Mouse (Mus musculus): Measurements from ENCODE around the gene Mc3r. TPM values are rescaled to one million over a fixed set of nuclear protein-coding genes. Genes with fewer than 3 reads are reported as not detected.

The Mc3r gene
- total and polyA plus RNA-seq, 2 experiments from 2014 or later = not detected

- Histone ChIP-seq H3K27me3 (ENCODE audit: control insufficient read depth, insufficient read depth, low read length) (no peaks in the 10 kb centered on the region), H3K36me3 (replicated peaks; ENCODE audit: control insufficient read depth, insufficient read depth, low read length) (no peaks in the 10 kb centered on the region), H3K27ac (ENCODE audit: low read depth) (no peak overlapping the region), H3K4me2 (ENCODE audit: low read depth, low read length) (no peak overlapping the region), H3K9me3 (replicated peaks; ENCODE audit: control insufficient read depth, low read length) (no peaks in the 10 kb centered on the region), H3K4me3 (ENCODE audit: low read depth, low read length) (no peak overlapping the region), H3K4me1 (ENCODE audit: control insufficient read depth, insufficient read depth) (no peaks in the 10 kb centered on the region), H3K9ac (replicated peaks; ENCODE audit: low read depth, low read length) (no peak overlapping the region)
- DNase-seq (ENCODE audit: low spot score) = no peak
- ATAC-seq (ENCODE audit: insufficient read depth, low read depth) = no peak
- WGBS = 78% methylated on average over 19 of the region's 19 CpGs
- TF ChIP-seq EP300 (IDR thresholded peaks at IDR 0.05; ENCODE audit: low read depth) (no peak), CTCF (IDR thresholded peaks at IDR 0.05; ENCODE audit: low read depth) (no peak)
Measured at GRCm38 (mm10) chr2:172282071-172282710, 33.9 kb downstream of the Mc3r start.

DNA sequence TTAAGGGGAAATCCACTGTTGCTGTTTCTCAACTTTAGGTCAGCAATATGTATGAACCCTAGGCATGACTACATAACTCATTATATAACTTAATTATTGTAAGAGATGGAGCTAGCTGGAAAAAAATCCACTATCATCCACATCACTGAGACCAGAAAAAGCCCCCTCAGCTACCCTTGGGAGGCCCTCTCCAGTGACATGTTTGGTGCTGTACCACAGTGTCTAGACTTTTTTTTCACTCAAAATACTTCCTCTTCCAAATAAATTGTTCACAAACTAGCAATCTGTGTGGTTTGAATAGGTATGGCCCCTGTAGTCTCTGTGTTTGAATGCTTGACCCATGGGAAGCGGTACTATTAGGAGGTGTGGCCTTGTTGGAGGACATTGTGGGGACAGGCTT is 39.4 kb downstream of the Mc3r start:
- H3K36me3 ChIP-seq (replicated peaks; ENCODE audit: control insufficient read depth, insufficient read depth, low read length) = no peaks in the 10 kb centered on the region
- no peaks in the 10 kb centered on the region for H3K4me1 ChIP-seq (ENCODE audit: control insufficient read depth, insufficient read depth)
- H3K4me3 ChIP-seq (ENCODE audit: low read depth, low read length) = no peak overlapping the region
- TF ChIP-seq CTCF (IDR thresholded peaks at IDR 0.05; ENCODE audit: low read depth) (no peak), EP300 (IDR thresholded peaks at IDR 0.05; ENCODE audit: low read depth) (no peak)
- H3K27ac ChIP-seq (ENCODE audit: low read depth) = no peak overlapping the region
- DNase-seq (ENCODE audit: low spot score) (no peak), ATAC-seq (ENCODE audit: insufficient read depth, low read depth) (no peak)
- H3K9ac ChIP-seq (replicated peaks; ENCODE audit: low read depth, low read length) = no peak overlapping the region
- no peaks in the 10 kb centered on the region for H3K27me3 ChIP-seq (ENCODE audit: control insufficient read depth, insufficient read depth, low read length)
- WGBS = 90% methylated on average over 1 of the region's 1 CpGs
- H3K4me2 ChIP-seq (ENCODE audit: low read depth, low read length) = no peak overlapping the region
- H3K9me3 ChIP-seq (replicated peaks; ENCODE audit: control insufficient read depth, low read length) = no peaks in the 10 kb centered on the region

GRCm38 (mm10) chr2:172288965-172289364 is 40.7 kb downstream of the Mc3r start:
- Histone ChIP-seq H3K9me3 (replicated peaks; ENCODE audit: control insufficient read depth, low read length) (no peaks in the 10 kb centered on the region), H3K27ac (ENCODE audit: low read depth) (no peak overlapping the region), H3K27me3 (ENCODE audit: control insufficient read depth, insufficient read depth, low read length) (no peaks in the 10 kb centered on the region), H3K9ac (replicated peaks; ENCODE audit: low read depth, low read length) (no peak overlapping the region), H3K4me1 (ENCODE audit: control insufficient read depth, insufficient read depth) (no peaks in the 10 kb centered on the region), H3K36me3 (replicated peaks; ENCODE audit: control insufficient read depth, insufficient read depth, low read length) (no peaks in the 10 kb centered on the region), H3K4me2 (ENCODE audit: low read depth, low read length) (no peak overlapping the region), H3K4me3 (ENCODE audit: low read depth, low read length) (no peak overlapping the region)
- no peak for DNase-seq (ENCODE audit: low spot score)
- TF ChIP-seq CTCF (IDR thresholded peaks at IDR 0.05; ENCODE audit: low read depth) (no peak), EP300 (IDR thresholded peaks at IDR 0.05; ENCODE audit: low read depth) (no peak)
- no peak for ATAC-seq (ENCODE audit: insufficient read depth, low read depth)
- 23% methylated on average over 10 of the region's 11 CpGs for WGBS

- DNase-seq (ENCODE audit: low spot score) = no peak
Measured at GRCm38 (mm10) chr2:172289632-172290031, 41.3 kb downstream of the Mc3r start.

DNA sequence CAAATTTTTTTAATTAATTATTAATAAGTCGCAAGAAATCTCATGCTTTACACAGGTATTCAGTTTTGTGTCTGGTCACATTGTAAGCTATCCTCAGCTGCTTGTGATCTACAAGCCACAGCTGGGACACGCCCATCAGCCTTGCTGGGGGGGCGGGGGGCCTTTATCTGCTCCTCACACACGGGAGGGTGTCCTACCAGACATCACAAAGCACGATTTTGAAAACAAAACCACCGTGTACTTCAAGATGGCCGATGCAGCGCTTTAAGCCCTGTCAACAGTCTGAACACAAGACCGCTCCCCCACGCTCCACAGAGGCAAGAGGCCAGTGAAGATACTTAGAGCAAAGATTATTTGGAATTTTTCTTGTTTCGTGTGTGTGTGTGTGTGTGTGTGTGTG is 42.2 kb downstream of the Mc3r start:
- no peak for DNase-seq (ENCODE audit: low spot score)
- Histone ChIP-seq H3K4me1 (ENCODE audit: control insufficient read depth, insufficient read depth) (no peaks in the 10 kb centered on the region), H3K9ac (replicated peaks; ENCODE audit: low read depth, low read length) (no peak overlapping the region), H3K27me3 (ENCODE audit: control insufficient read depth, insufficient read depth, low read length) (no peaks in the 10 kb centered on the region), H3K4me2 (ENCODE audit: low read depth, low read length) (no peak overlapping the region), H3K27ac (ENCODE audit: low read depth) (no peak overlapping the region), H3K36me3 (replicated peaks; ENCODE audit: control insufficient read depth, insufficient read depth, low read length) (no peaks in the 10 kb centered on the region), H3K4me3 (ENCODE audit: low read depth, low read length) (no peak overlapping the region), H3K9me3 (replicated peaks; ENCODE audit: control insufficient read depth, low read length) (no peaks in the 10 kb centered on the region)
- 59% methylated on average over 11 of the region's 11 CpGs for WGBS
- ATAC-seq (ENCODE audit: insufficient read depth, low read depth) = no peak
- no peak for TF ChIP-seq CTCF (IDR thresholded peaks at IDR 0.05; ENCODE audit: low read depth)
- no peak for TF ChIP-seq EP300 (IDR thresholded peaks at IDR 0.05; ENCODE audit: low read depth)

More at GRCm38 (mm10) chr2:172289632-172290031, 41.3 kb downstream of the Mc3r start:
- Histone ChIP-seq H3K4me2 (ENCODE audit: low read depth, low read length) (no peak overlapping the region), H3K36me3 (replicated peaks; ENCODE audit: control insufficient read depth, insufficient read depth, low read length) (no peaks in the 10 kb centered on the region), H3K9me3 (replicated peaks; ENCODE audit: control insufficient read depth, low read length) (no peaks in the 10 kb centered on the region), H3K4me3 (ENCODE audit: low read depth, low read length) (no peak overlapping the region), H3K4me1 (ENCODE audit: control insufficient read depth, insufficient read depth) (no peaks in the 10 kb centered on the region), H3K27ac (ENCODE audit: low read depth) (no peak overlapping the region), H3K27me3 (ENCODE audit: control insufficient read depth, insufficient read depth, low read length) (no peaks in the 10 kb centered on the region), H3K9ac (replicated peaks; ENCODE audit: low read depth, low read length) (no peak overlapping the region)
- TF ChIP-seq CTCF (IDR thresholded peaks at IDR 0.05; ENCODE audit: low read depth) (no peak), EP300 (IDR thresholded peaks at IDR 0.05; ENCODE audit: low read depth) (no peak)
- no peak for ATAC-seq (ENCODE audit: insufficient read depth, low read depth)
- 11% methylated on average over 1 of the region's 1 CpGs for WGBS

- 75% methylated on average over 7 of the region's 7 CpGs for WGBS
- Histone ChIP-seq H3K4me1 (ENCODE audit: control insufficient read depth, insufficient read depth) (no peaks in the 10 kb centered on the region), H3K9ac (replicated peaks; ENCODE audit: low read depth, low read length) (no peak overlapping the region), H3K27ac (ENCODE audit: low read depth) (no peak overlapping the region), H3K4me3 (ENCODE audit: low read depth, low read length) (no peak overlapping the region), H3K4me2 (ENCODE audit: low read depth, low read length) (no peak overlapping the region), H3K36me3 (replicated peaks; ENCODE audit: control insufficient read depth, insufficient read depth, low read length) (no peaks in the 10 kb centered on the region), H3K9me3 (replicated peaks; ENCODE audit: control insufficient read depth, low read length) (no peaks in the 10 kb centered on the region), H3K27me3 (ENCODE audit: control insufficient read depth, insufficient read depth, low read length) (no peaks in the 10 kb centered on the region)
- ATAC-seq (ENCODE audit: insufficient read depth, low read depth) (no peak), DNase-seq (ENCODE audit: low spot score) (no peak)
- TF ChIP-seq EP300 (IDR thresholded peaks at IDR 0.05; ENCODE audit: low read depth) (no peak), CTCF (IDR thresholded peaks at IDR 0.05; ENCODE audit: low read depth) (no peak)
Measured at GRCm38 (mm10) chr2:172291025-172291424, 42.7 kb downstream of the Mc3r start.
